Mouse (Mus musculus) G1E (cell line): ENCODE data around the gene Dkk3.

Experiments
- GATA1 ChIP-seq: IDR thresholded peaks from 2 replicates; pipeline ENCODE4 v1.6.1; 2012; ENCODE audit warnings: borderline replicate concordance, low read length, inconsistent platforms, mixed read lengths
- TAL1 ChIP-seq: conservative IDR thresholded peaks from 2 replicates; pipeline ENCODE4 v1.6.1; 2012; ENCODE audit warnings: low read depth, low read length, inconsistent platforms, mixed read lengths

DNA sequence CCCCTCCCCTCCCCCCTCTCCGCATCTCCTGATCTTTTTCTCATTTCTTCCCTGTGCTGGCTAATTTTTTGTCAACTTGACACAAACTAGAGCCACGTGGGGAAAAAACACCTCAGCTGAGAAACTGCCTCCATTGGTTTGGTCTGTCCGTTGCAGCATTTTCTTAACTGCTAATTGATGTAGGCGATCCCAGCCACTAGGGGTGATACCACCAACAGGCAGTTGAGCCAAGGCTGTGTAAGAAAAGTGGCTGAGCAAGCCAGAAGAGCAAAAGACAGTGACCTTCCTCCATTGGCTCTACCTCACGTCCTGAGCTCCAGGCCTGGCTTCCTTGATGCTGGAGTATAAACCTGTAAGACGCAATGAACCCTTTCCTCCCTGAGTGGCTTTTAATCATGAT is 978 bp upstream of the Dkk3 start:
- TF ChIP-seq GATA1 (no peak), TAL1 (no peak)
